Mouse (Mus musculus) testis, postnatal 14 days (tissue): ENCODE data around the gene Vps8.

Experiments used
- DNase-seq: peaks from one replicate; pipeline ENCODE4 v3.0.0; 2021; ENCODE audit warnings: low spot score

Vps8 gene

GRCm38 (mm10) chr16:21553506-21553905, 130.6 kb downstream of the Vps8 start:
- no peak for DNase-seq

- no peak for DNase-seq
Observed at GRCm38 (mm10) chr16:21562625-21563300, 139.8 kb downstream of the Vps8 start.

GRCm38 (mm10) chr16:21563322-21563721, 140.4 kb downstream of the Vps8 start:
- DNase-seq: no peak

- DNase-seq: no peak
Observed at GRCm38 (mm10) chr16:21567093-21567492, 144.2 kb downstream of the Vps8 start.

GRCm38 (mm10) chr16:21569952-21570351, 147.0 kb downstream of the Vps8 start:
- DNase-seq: no peak

- DNase-seq: no peak
Observed at GRCm38 (mm10) chr16:21570786-21571185, 147.9 kb downstream of the Vps8 start.

GRCm38 (mm10) chr16:21576000-21576420, 153.1 kb downstream of the Vps8 start:
- DNase-seq: no peak

- DNase-seq: no peak
Observed at GRCm38 (mm10) chr16:21589110-21589509, 166.2 kb downstream of the Vps8 start.

- DNase-seq: no peak
Observed at GRCm38 (mm10) chr16:21590806-21591205, 167.9 kb downstream of the Vps8 start.

GRCm38 (mm10) chr16:21591511-21591910, 168.6 kb downstream of the Vps8 start:
- DNase-seq: no peak

- DNase-seq: no peak
Observed at GRCm38 (mm10) chr16:21595539-21595938, 172.6 kb downstream of the Vps8 start.

- DNase-seq: no peak
Observed at GRCm38 (mm10) chr16:21604354-21604753, 181.4 kb downstream of the Vps8 start.

GRCm38 (mm10) chr16:21606249-21607020, 183.5 kb downstream of the Vps8 start:
- no peak for DNase-seq

GRCm38 (mm10) chr16:21607021-21607650, 184.2 kb downstream of the Vps8 start:
- no peak for DNase-seq

GRCm38 (mm10) chr16:21607651-21608040, 184.7 kb downstream of the Vps8 start:
- no peak for DNase-seq

- no peak for DNase-seq
Observed at GRCm38 (mm10) chr16:21608176-21608865, 185.4 kb downstream of the Vps8 start.

GRCm38 (mm10) chr16:21610473-21610872, 187.6 kb downstream of the Vps8 start:
- DNase-seq: no peak

GRCm38 (mm10) chr16:21615802-21616201, 192.9 kb downstream of the Vps8 start:
- DNase-seq: no peak

- no peak for DNase-seq
Observed at GRCm38 (mm10) chr16:21620630-21621029, 197.7 kb downstream of the Vps8 start.

- DNase-seq: no peak
Observed at GRCm38 (mm10) chr16:21625784-21626634, 203.1 kb downstream of the Vps8 start.

GRCm38 (mm10) chr16:21627248-21627647, 204.3 kb downstream of the Vps8 start:
- DNase-seq: no peak
